Mouse (Mus musculus) cerebellum, adult 2 months (tissue): ENCODE results near the gene Tbc1d12.

ENCODE experiments used
- CTCF ChIP-seq: fragments of 200-500 bp; IDR thresholded peaks from 2 replicates; pipeline ENCODE4 v1.5.1; 2011; ENCODE audit warnings: low read depth, mild to moderate bottlenecking, control low read depth, low read length, moderate library complexity, borderline replicate concordance; ENCODE audit not compliant: insufficient read depth
- POLR2A ChIP-seq: fragments of 200-500 bp; IDR thresholded peaks from 2 replicates; pipeline ENCODE4 v1.6.1; 2011; ENCODE audit warnings: low read length, control low read depth, borderline replicate concordance; ENCODE audit not compliant: insufficient read depth

DNA sequence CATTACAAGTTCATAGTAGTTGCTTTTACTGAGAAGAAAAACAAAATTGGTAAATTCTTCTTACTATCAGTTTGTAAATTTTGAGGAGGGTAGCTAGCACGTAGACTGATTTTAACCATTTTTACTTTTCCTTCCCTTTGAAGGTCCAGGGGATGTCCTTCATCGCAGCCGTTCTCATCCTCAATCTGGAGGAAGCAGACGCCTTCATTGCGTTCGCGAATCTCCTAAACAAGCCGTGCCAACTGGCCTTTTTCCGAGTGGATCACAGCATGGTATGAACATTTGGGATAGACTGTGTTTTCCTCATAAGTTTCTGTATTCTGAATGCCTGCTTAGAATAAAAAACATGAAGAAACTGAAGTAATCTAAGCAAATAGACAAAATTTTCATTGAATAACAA, 77.4 kb downstream of the Tbc1d12 start:
- no peak for TF ChIP-seq CTCF
- no peak for TF ChIP-seq POLR2A
